Comparison of ENCODE assay signal across 13 mouse cellular contexts in genomic region chr17:88581511-88582021, GRCm38 (mm10). TPM values are rescaled to one million over a fixed set of nuclear protein-coding genes. Genes with fewer than 3 reads are reported as not detected.
DNase-seq lines count a peak whose midpoint lies in the region; ATAC-seq and TF ChIP-seq lines count a peak whose summit lies in the region.
"Had no signal": no experiment of that assay in that cellular context is flagged by ENCODE, and none has a peak within 500 bp of the region (broad histone marks: within the 10 kb centered on the region; RNA-seq: fewer than 3 reads in every experiment).

No protein-coding gene starts in this region.

- H3K4me1 ChIP-seq in liver, postnatal 0 days (ENCODE audit: insufficient read depth): peaks cover 3% of the 10 kb centered on the region
- H3K4me1 ChIP-seq: embryonic facial prominence, embryonic 15.5 days; limb, embryonic 15.5 days had no signal

- 30% methylated on average over 6 of the region's 6 CpGs for WGBS in liver, postnatal 0 days (ENCODE audit: insufficient replicate concordance)

- TF ChIP-seq EP300 in liver, postnatal 0 days (IDR thresholded peaks at IDR 0.05; ENCODE audit: low read depth): peak; percentile 45; the same call in 1 of the 2 replicates

- DNase-seq in liver, postnatal 0 days: peak; percentile 39
- DNase-seq in liver: no peak
- DNase-seq in heart, adult 9 months (ENCODE audit: low spot score in 2 of 2): peak; percentile 39 to 74
- DNase-seq in thymus, postnatal 10 days (ENCODE audit: low spot score in 2 of 2): peak; percentile 52 to 57
- no peak for DNase-seq in cerebellum, postnatal 4 days (ENCODE audit: low spot score in 2 of 2)
- no peak for DNase-seq in left cerebral cortex, adult 8-10 months (ENCODE audit: low spot score in 2 of 2)
- no peak for DNase-seq in urinary bladder, postnatal 25 days (ENCODE audit: low spot score)
- DNase-seq: cerebellum, adult 11 months had no signal

- H3K9ac ChIP-seq in liver, postnatal 0 days (replicated peaks): no peak overlapping the region
- H3K9ac ChIP-seq: embryonic facial prominence, embryonic 15.5 days; limb, embryonic 15.5 days had no signal

- no peak overlapping the region for H3K4me2 ChIP-seq in liver, postnatal 0 days (ENCODE audit: low read depth, low read length)
- H3K4me2 ChIP-seq: embryonic facial prominence, embryonic 15.5 days; limb, embryonic 15.5 days had no signal

- peak overlapping the region; percentile 74 for H3K27ac ChIP-seq in liver, postnatal 0 days (ENCODE audit: low read depth)
- H3K27ac ChIP-seq: embryonic facial prominence, embryonic 15.5 days; kidney, postnatal 0 days; limb, embryonic 15.5 days had no signal

- TF ChIP-seq CTCF in liver, postnatal 0 days (IDR thresholded peaks at IDR 0.05; ENCODE audit: low read depth): no peak

- 0 out of 2 replicates have a peak, but pooled peaks cover 4% of the 10 kb centered on the region for H3K9me3 ChIP-seq in liver, postnatal 0 days (ENCODE audit: low read length)
- H3K9me3 ChIP-seq: embryonic facial prominence, embryonic 15.5 days; limb, embryonic 15.5 days had no signal

- H3K27me3 ChIP-seq in liver, postnatal 0 days (ENCODE audit: insufficient read depth, low read length): no peaks in the 10 kb centered on the region
- H3K27me3 ChIP-seq: embryonic facial prominence, embryonic 15.5 days; limb, embryonic 15.5 days had no signal

- ATAC-seq in liver, postnatal 0 days: peak; percentile 85
- ATAC-seq in megakaryocyte, adult 5-6 weeks (ENCODE audit: poor library complexity, severe bottlenecking): peak; percentile 62
- ATAC-seq: midbrain, embryonic 16.5 days had no signal

- H3K4me3 ChIP-seq in liver, postnatal 0 days (ENCODE audit: low read depth, low read length): no peak overlapping the region
- H3K4me3 ChIP-seq: embryonic facial prominence, embryonic 15.5 days; limb, embryonic 15.5 days had no signal

- peaks cover 69% of the 10 kb centered on the region for H3K36me3 ChIP-seq in liver, postnatal 0 days (replicated peaks; ENCODE audit: insufficient read depth, low read length)

RNA-seq across cellular contexts. Expression of gene Ston1, which starts 15.9 kb away (rescaled TPM):
- polyA plus RNA-seq in liver, postnatal 0 days (2015; fragmentation: Nextera tagmentation; extraction: Ambion mirVana): 0.70 and 0.99 TPM in 2 replicates
- total RNA-seq in megakaryocyte, adult 5-6 weeks (2015): not detected in 2 replicates
- total RNA-seq in megakaryocyte, adult 5-6 weeks (2017): 0.89 TPM in 1 of 2 replicates, not detected in the other
- total RNA-seq in left cerebral cortex, adult 8-10 months (2022): 10 to 100 TPM in 2 of 4 experiments, 1 to 10 TPM in 2; 5.9 to 14.1 (median 9.1) TPM

RNA-seq across cellular contexts. Expression of gene Ppp1r21, which starts 51.6 kb away (rescaled TPM):
- polyA plus RNA-seq in liver, postnatal 0 days (2015; fragmentation: Nextera tagmentation; extraction: Ambion mirVana): 9.0 TPM in 2 replicates
- total RNA-seq in megakaryocyte, adult 5-6 weeks (2015): 128 and 132 TPM in 2 replicates
- total RNA-seq in megakaryocyte, adult 5-6 weeks (2017): 126 and 147 TPM in 2 replicates
- 10 to 100 TPM; 78.4 to 85.9 (median 82.3) TPM for total RNA-seq in left cerebral cortex, adult 8-10 months (2022)

Comparison
In these comparisons a context has a peak if more than half of its experiments do, and no peak if none do; other contexts are left out.
1. DNase-seq: peak in liver, postnatal 0 days (single experiment), heart, adult 9 months (2 of 2) and thymus, postnatal 10 days (2 of 2); none in liver (single experiment), cerebellum, postnatal 4 days (0 of 2), left cerebral cortex, adult 8-10 months (0 of 2) and urinary bladder, postnatal 25 days (single experiment).